Mouse (Mus musculus) bone marrow macrophage, adult 2 months (primary cell): ENCODE data around the gene Supt5.

Source experiments
- CTCF ChIP-seq: IDR thresholded peaks from 2 replicates; pipeline ENCODE4 v1.5.1; 2012; ENCODE audit warnings: low read depth, mild to moderate bottlenecking, low read length, moderate library complexity
- POLR2A ChIP-seq: IDR thresholded peaks from 2 replicates; pipeline ENCODE4 v1.6.1; 2012; ENCODE audit warnings: mild to moderate bottlenecking, low read depth, low read length, borderline replicate concordance

DNA sequence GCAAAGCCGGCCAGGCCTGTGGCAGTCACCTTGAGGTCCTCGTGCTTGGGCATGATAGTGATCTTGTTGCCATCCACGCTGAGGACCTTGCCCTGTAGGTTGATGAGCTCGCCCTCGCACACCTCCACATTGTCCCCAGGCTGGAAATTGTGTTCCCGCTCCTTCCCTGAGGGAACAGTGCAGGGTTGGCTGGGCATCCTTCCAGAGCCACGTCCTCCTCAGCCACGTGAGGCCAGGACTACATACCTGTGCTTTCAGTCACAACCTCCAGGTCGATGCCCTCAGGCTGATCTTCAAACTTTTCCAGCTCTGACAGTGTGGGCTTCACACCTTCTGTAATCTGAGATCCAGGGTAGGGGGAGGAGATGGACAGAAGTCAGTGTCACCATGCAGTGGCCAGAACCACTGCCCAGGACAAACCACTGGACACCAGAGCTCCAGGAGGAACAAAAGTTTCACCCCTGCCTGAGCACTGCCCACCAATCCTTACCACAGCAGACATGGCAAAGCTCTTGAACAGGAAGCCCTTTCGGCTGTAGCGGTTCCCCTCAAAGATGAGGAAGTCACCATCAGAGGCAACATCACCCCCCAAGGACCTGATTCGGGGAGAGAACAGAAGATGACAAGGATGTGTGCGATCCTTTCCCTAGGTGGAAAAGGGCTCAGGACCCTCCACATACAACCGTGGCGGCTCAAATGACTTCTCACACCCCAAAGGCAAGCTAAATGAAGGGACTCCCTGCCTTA, 16.4 kb downstream of the Supt5 start:
- TF ChIP-seq CTCF (no peak), POLR2A (no peak)
